Mouse (Mus musculus) erythroid progenitor cell, adult 5-6 weeks (primary cell): ENCODE measurements around the gene S1pr3. TPM values are rescaled to one million over a fixed set of nuclear protein-coding genes. Genes with fewer than 3 reads are reported as not detected.

Experiments
- ATAC-seq: replicated peaks from 2 replicates; pipeline ENCODE4 v1.8.0; 2016; ENCODE audit warnings: moderate number of reproducible peaks, mild to moderate bottlenecking, moderate TSS enrichment, inconsistent platforms; ENCODE audit not compliant: poor library complexity, low FRiP score, severe bottlenecking
- total RNA-seq, 2 experiments: library from RNA; stranded (forward) in 1 of 2; stranded (reverse) in 1 of 2; fragments of 150-400 nt in 1 of 2; fragments of 186-747, 209-891 nt in 1 of 2; gene quantifications; 2 replicates each; pipeline versions ENCODE4 v1.2.3 to v1.2.4; 2015 to 2017; ENCODE audit warnings: low replicate concordance in 2 of 2

Gene S1pr3
- total RNA-seq, 2 experiments from 2014 or later: 0.84 TPM; not detected in 1

GRCm38 (mm10) chr13:51400736-51401501, 7.5 kb upstream of the S1pr3 start:
- ATAC-seq: no peak

- no peak for ATAC-seq
Observed at GRCm38 (mm10) chr13:51404566-51404965, 3.9 kb upstream of the S1pr3 start.

- ATAC-seq: no peak
Observed at GRCm38 (mm10) chr13:51405731-51406320, 2.6 kb upstream of the S1pr3 start.

- no peak for ATAC-seq
Observed at GRCm38 (mm10) chr13:51407541-51408217, 760 bp upstream of the S1pr3 start.

GRCm38 (mm10) chr13:51409936-51410481, 1.6 kb downstream of the S1pr3 start:
- no peak for ATAC-seq

GRCm38 (mm10) chr13:51411243-51411642, 2.8 kb downstream of the S1pr3 start:
- no peak for ATAC-seq

- ATAC-seq: no peak
Observed at GRCm38 (mm10) chr13:51411696-51412430, 3.4 kb downstream of the S1pr3 start.

- ATAC-seq: no peak
Observed at GRCm38 (mm10) chr13:51413461-51413860, 5.0 kb downstream of the S1pr3 start.

GRCm38 (mm10) chr13:51416727-51417126, 8.3 kb downstream of the S1pr3 start:
- no peak for ATAC-seq

GRCm38 (mm10) chr13:51417796-51418195, 9.4 kb downstream of the S1pr3 start:
- no peak for ATAC-seq

- ATAC-seq: no peak
Observed at GRCm38 (mm10) chr13:51418268-51418941, 10.0 kb downstream of the S1pr3 start.

GRCm38 (mm10) chr13:51418942-51419451, 10.6 kb downstream of the S1pr3 start:
- no peak for ATAC-seq

GRCm38 (mm10) chr13:51419501-51419900, 11.1 kb downstream of the S1pr3 start:
- ATAC-seq: no peak

- ATAC-seq: no peak
Observed at GRCm38 (mm10) chr13:51420861-51421260, 12.4 kb downstream of the S1pr3 start.

GRCm38 (mm10) chr13:51423647-51424046, 15.2 kb downstream of the S1pr3 start:
- ATAC-seq: no peak

GRCm38 (mm10) chr13:51424647-51425046, 16.2 kb downstream of the S1pr3 start:
- no peak for ATAC-seq

- no peak for ATAC-seq
Observed at GRCm38 (mm10) chr13:51425662-51426443, 17.4 kb downstream of the S1pr3 start.

- no peak for ATAC-seq
Observed at GRCm38 (mm10) chr13:51433371-51433770, 24.9 kb downstream of the S1pr3 start.
